Mouse (Mus musculus) C2C12 (cell line): ENCODE measurements around the gene Stk25. TPM values are rescaled to one million over a fixed set of nuclear protein-coding genes. Genes with fewer than 3 reads are reported as not detected.

ENCODE experiments used
- H3K27me3 ChIP-seq: one replicate; pipeline ENCODE4 v1.6.1; 2011; ENCODE audit not compliant: control insufficient read depth, insufficient read depth, insufficient read length
- H3K36me3 ChIP-seq: one replicate; pipeline ENCODE4 v1.6.1; 2011; ENCODE audit not compliant: control insufficient read depth, insufficient read depth
- H3K4me3 ChIP-seq: one replicate; pipeline ENCODE4 v1.5.1; 2011; ENCODE audit warnings: mild to moderate bottlenecking, control low read depth; ENCODE audit not compliant: poor library complexity, insufficient read depth, severe bottlenecking
- H3K79me2 ChIP-seq: one replicate; pipeline ENCODE4 v1.6.1; 2011; ENCODE audit not compliant: control insufficient read depth, insufficient read depth
- H3K79me3 ChIP-seq: one replicate; pipeline ENCODE4 v1.6.1; 2011; ENCODE audit warnings: low read depth, control low read depth
- H3ac ChIP-seq: one replicate; pipeline ENCODE3; 2011; ENCODE audit warnings: low read depth; ENCODE audit not compliant: control insufficient read depth, insufficient read length
- CEBPB ChIP-seq: IDR thresholded peaks from one replicate; pipeline ENCODE4 v1.6.1; 2011; ENCODE audit warnings: low read depth, mild to moderate bottlenecking, control low read depth, moderate library complexity
- CTCF ChIP-seq: IDR thresholded peaks from one replicate; pipeline ENCODE4 v1.5.1; 2011; ENCODE audit not compliant: control insufficient read depth, insufficient read depth, insufficient read length
- FOSL1 ChIP-seq: IDR thresholded peaks from one replicate; pipeline ENCODE4 v1.8.0; 2011; ENCODE audit warnings: mild to moderate bottlenecking, low read length; ENCODE audit not compliant: poor library complexity, insufficient read depth, severe bottlenecking
- MAX ChIP-seq: IDR thresholded peaks from one replicate; pipeline ENCODE4 v1.6.1; 2011; ENCODE audit warnings: mild to moderate bottlenecking, control low read depth
- MYOD1 ChIP-seq: IDR thresholded peaks from one replicate; pipeline ENCODE4 v1.6.1; 2011; ENCODE audit warnings: low read depth; ENCODE audit not compliant: control insufficient read depth, insufficient read length
- MYOG ChIP-seq: IDR thresholded peaks from one replicate; pipeline ENCODE4 v1.6.1; 2011; ENCODE audit not compliant: control insufficient read depth, insufficient read length; ENCODE audit errors: extremely low read depth
- USF1 ChIP-seq: IDR thresholded peaks from one replicate; pipeline ENCODE4 v1.6.1; 2011; ENCODE audit warnings: low read depth, mild to moderate bottlenecking, control low read depth, moderate library complexity
- polyA plus RNA-seq: library from polyadenylated mRNA; unstranded; fragments of >200 nt; fragmentation: generic; extraction: Trizol; gene quantifications from one replicate; pipeline ENCODE4 v1.2.1, GENCODE M21; 2012; ENCODE audit warnings: missing spikeins

Stk25 gene
- polyA plus RNA-seq, 1 experiment, result 57.6 TPM

- H3ac ChIP-seq, result peak overlapping the region; percentile 89
- peak; percentile 28 for TF ChIP-seq MYOD1
- TF ChIP-seq USF1, result no peak
These were observed 24.0 kb downstream of the Stk25 start for GRCm38 (mm10) chr1:93634481-93634891.

GRCm38 (mm10) chr1:93632723-93633122 lies 25.7 kb downstream of the Stk25 start:
- Histone ChIP-seq H3ac (no peak overlapping the region), H3K27me3 (no peaks in the 10 kb centered on the region), H3K36me3 (peaks cover 15% of the 10 kb centered on the region), H3K79me2 (peaks cover 57% of the 10 kb centered on the region), H3K4me3 (no peak overlapping the region), H3K79me3 (peaks cover 38% of the 10 kb centered on the region)
- TF ChIP-seq MYOD1 (no peak), FOSL1 (no peak), CTCF (no peak), MYOG (no peak), CEBPB (no peak), USF1 (no peak), MAX (no peak)

More at GRCm38 (mm10) chr1:93634481-93634891, 24.0 kb downstream of the Stk25 start:
- H3K79me2 ChIP-seq, result peaks cover 57% of the 10 kb centered on the region
- peaks cover 38% of the 10 kb centered on the region for H3K79me3 ChIP-seq
- no peaks in the 10 kb centered on the region for H3K36me3 ChIP-seq
- H3K27me3 ChIP-seq, result no peaks in the 10 kb centered on the region
- H3K4me3 ChIP-seq, result peak overlapping the region; percentile 72

GRCm38 (mm10) chr1:93630796-93631195 lies 27.7 kb downstream of the Stk25 start:
- Histone ChIP-seq H3K36me3 (peaks cover 34% of the 10 kb centered on the region), H3ac (no peak overlapping the region), H3K79me3 (peaks cover 38% of the 10 kb centered on the region), H3K27me3 (no peaks in the 10 kb centered on the region), H3K4me3 (no peak overlapping the region), H3K79me2 (peaks cover 57% of the 10 kb centered on the region)
- TF ChIP-seq CEBPB (no peak), MYOG (no peak), MAX (no peak), MYOD1 (no peak)

- no peaks in the 10 kb centered on the region for H3K79me2 ChIP-seq
- TF ChIP-seq MYOG, result no peak
- no peak for TF ChIP-seq CEBPB
- TF ChIP-seq USF1, result no peak
- TF ChIP-seq CTCF, result no peak
- no peak for TF ChIP-seq MYOD1
- TF ChIP-seq MAX, result no peak
- TF ChIP-seq FOSL1, result no peak
- peaks cover 85% of the 10 kb centered on the region for H3K36me3 ChIP-seq
- H3ac ChIP-seq, result no peak overlapping the region
- H3K79me3 ChIP-seq, result no peaks in the 10 kb centered on the region
- no peaks in the 10 kb centered on the region for H3K27me3 ChIP-seq
- no peak overlapping the region for H3K4me3 ChIP-seq
These were observed 34.0 kb downstream of the Stk25 start for GRCm38 (mm10) chr1:93624502-93624901.

- H3K27me3 ChIP-seq, result no peaks in the 10 kb centered on the region
- peaks cover 38% of the 10 kb centered on the region for H3K36me3 ChIP-seq
- no peak for TF ChIP-seq CEBPB
- TF ChIP-seq USF1, result no peak
- TF ChIP-seq MAX, result no peak
- TF ChIP-seq CTCF, result no peak
- no peak for TF ChIP-seq MYOD1
- H3K79me3 ChIP-seq, result no peaks in the 10 kb centered on the region
- no peak overlapping the region for H3ac ChIP-seq
- no peak overlapping the region for H3K4me3 ChIP-seq
- no peaks in the 10 kb centered on the region for H3K79me2 ChIP-seq
These were observed 39.5 kb downstream of the Stk25 start for GRCm38 (mm10) chr1:93618948-93619347.

GRCm38 (mm10) chr1:93618059-93618748 lies 40.3 kb downstream of the Stk25 start:
- H3K79me2 ChIP-seq, result no peaks in the 10 kb centered on the region
- H3K4me3 ChIP-seq, result no peak overlapping the region
- TF ChIP-seq CEBPB (no peak), USF1 (no peak), FOSL1 (no peak), MYOG (no peak), CTCF (no peak), MAX (no peak), MYOD1 (no peak)
- H3K36me3 ChIP-seq, result peaks cover 31% of the 10 kb centered on the region
- H3ac ChIP-seq, result no peak overlapping the region
- no peaks in the 10 kb centered on the region for H3K27me3 ChIP-seq
- H3K79me3 ChIP-seq, result no peaks in the 10 kb centered on the region
